9 mouse cellular contexts compared by ENCODE assay signal in the genomic region with DNA sequence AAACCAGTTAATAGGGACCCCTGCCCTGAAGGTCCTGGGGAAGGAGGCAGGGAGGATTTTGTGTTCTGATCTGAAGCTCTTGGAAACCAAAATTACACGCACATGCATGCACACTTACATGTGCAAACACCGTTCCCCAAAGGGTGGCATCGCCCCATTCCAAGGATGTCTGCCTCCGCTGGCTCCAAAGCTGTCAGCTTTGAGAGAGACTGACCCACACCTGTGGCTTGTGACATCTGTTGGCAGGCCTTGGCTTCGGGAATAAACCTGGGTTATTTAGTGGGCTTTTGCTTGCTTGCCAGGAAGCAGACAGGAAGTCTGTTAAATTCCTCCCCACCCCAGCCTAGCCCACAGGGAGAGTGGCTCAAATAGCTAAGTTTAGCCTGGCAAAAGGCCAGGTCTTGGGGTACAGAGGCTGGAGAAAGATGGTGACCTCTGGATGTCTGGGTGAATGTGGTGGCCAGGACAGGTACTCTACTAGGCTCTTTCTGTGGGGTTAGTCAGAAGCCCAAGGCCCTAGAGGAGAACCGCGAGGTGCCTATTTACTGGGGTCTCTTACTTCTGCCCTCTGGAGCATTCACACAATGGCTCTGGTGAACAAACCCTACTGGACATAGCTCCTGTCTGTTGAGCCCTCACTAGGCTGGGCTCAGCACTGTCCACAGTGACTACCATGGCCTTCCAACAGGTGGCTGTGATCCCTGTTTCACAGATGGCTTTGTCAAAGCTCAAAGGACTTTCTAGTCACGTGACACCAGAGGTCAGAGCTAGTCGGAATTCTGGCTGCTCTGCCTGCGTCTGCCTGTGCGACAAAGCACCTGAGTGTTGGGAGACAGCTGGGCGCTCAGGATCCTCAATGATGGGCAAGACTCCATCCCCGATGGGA. TPM values are rescaled to one million over a fixed set of nuclear protein-coding genes. Genes with fewer than 3 reads are reported as not detected.
DNase-seq lines count a peak whose midpoint lies in the region; ATAC-seq and TF ChIP-seq lines count a peak whose summit lies in the region.
"Had no signal": no experiment of that assay in that cellular context is flagged by ENCODE, and none has a peak within 500 bp of the region (broad histone marks: within the 10 kb centered on the region; RNA-seq: fewer than 3 reads in every experiment).

No protein-coding gene starts in this region.

- intact Hi-C loops in heart, postnatal 25 days (cut with DNase I): no loop called here

- peak; percentile 96 for DNase-seq in heart, adult 11 months
- no peak for DNase-seq in heart, postnatal 25 days (ENCODE audit: low spot score)
- DNase-seq in Patski (ENCODE audit: low read depth, low spot score) (peak; percentile 51), MN1 (ENCODE audit: low spot score) (no peak)
- peak; percentile 76 to 87 for DNase-seq in kidney, postnatal 36 days
- DNase-seq in testis, postnatal 14 days (ENCODE audit: low spot score): no peak
- no peak for DNase-seq in cerebellum, postnatal 4 days (ENCODE audit: low spot score in 2 of 2)

- in situ Hi-C loops in Patski (cut with MboI; ENCODE audit: low pct_unique_long_range_greater_than_20kb): no loop called here

- H3K4me3 ChIP-seq in heart, embryonic 14.5 days (ENCODE audit: control insufficient read depth in 1 of 2, insufficient read depth in 1 of 2, low read depth in 1 of 2, low read length in 2 of 2): no peak overlapping the region

- POLR2A ChIA-PET in Patski (lab: Charles Lee): interaction anchor here (1.3 kb wide), 1 partner anchor 9 kb away, joined by 4 read pairs; no protein-coding TSS in a partner anchor

- peak overlapping the region; percentile 49 for H3K4me2 ChIP-seq in heart, embryonic 14.5 days (ENCODE audit: low read length)

- peak; percentile 70 for ATAC-seq in Patski
- ATAC-seq in heart, embryonic 14.5 days (ENCODE audit: insufficient number of reproducible peaks, insufficient read depth, low FRiP score, low read depth): peak; percentile 60

- H3K27me3 ChIP-seq in Patski: no peaks in the 10 kb centered on the region
- no peaks in the 10 kb centered on the region for H3K27me3 ChIP-seq in heart, embryonic 14.5 days (ENCODE audit: control insufficient read depth, insufficient read depth, low read length)
- H3K27me3 ChIP-seq: CH12.LX had no signal

- H3K27ac ChIP-seq in heart, embryonic 14.5 days (replicated peaks in 1 of 2; ENCODE audit: control insufficient read depth in 1 of 2, insufficient read depth in 1 of 2, low read depth in 2 of 2, low read length in 2 of 2): peak overlapping the region; percentile 85 to 91

- peaks cover 23% of the 10 kb centered on the region for H3K36me3 ChIP-seq in heart, embryonic 14.5 days (ENCODE audit: control insufficient read depth, insufficient read depth, low read length)

- CTCF ChIA-PET in Patski (lab: Charles Lee): interaction anchor here (1.2 to 2.1 kb wide), 7 partner anchors 9 to 27 kb away, joined by 3 to 9 read pairs (median 4); partner anchors contain the start of genes Cfap43 and Itprip

- no peaks in the 10 kb centered on the region for H3K9me3 ChIP-seq in heart, embryonic 14.5 days (ENCODE audit: control insufficient read depth, low read length)

- H3K9ac ChIP-seq in heart, embryonic 14.5 days (ENCODE audit: low read length): peak overlapping the region; percentile 47; the same call in 1 of the 2 replicates

- 51% methylated on average over 13 of the region's 13 CpGs for WGBS in heart, embryonic 14.5 days

- no peak for TF ChIP-seq CTCF in Patski (IDR thresholded peaks at IDR 0.05)

- peaks cover 37 to 50% of the 10 kb centered on the region in 2 experiments for H3K4me1 ChIP-seq in heart, embryonic 14.5 days (ENCODE audit: control insufficient read depth in 2 of 2, insufficient read depth in 2 of 2, low read length in 2 of 2)

RNA-seq across cellular contexts. Expression of gene Cfap43, which starts 16.5 kb away (rescaled TPM):
- under 1 TPM in 1 of 2 experiments, not detected in 1; 0.25 TPM for total RNA-seq in heart, postnatal 25 days (2021)
- polyA plus RNA-seq in Patski (2021): 0.21 TPM
- 0.16 TPM in 2 replicates for polyA plus RNA-seq in heart, embryonic 14.5 days (2014; fragmentation: Nextera tagmentation; extraction: Ambion mirVana)

RNA-seq across cellular contexts. Expression of gene Itprip, which starts 16.5 kb away (rescaled TPM):
- total RNA-seq in heart, postnatal 25 days (2021): 1 to 10 TPM; 9.0 to 9.9 TPM
- polyA plus RNA-seq in Patski (2021): 16.8 TPM
- 15.8 and 16.4 TPM in 2 replicates for polyA plus RNA-seq in heart, embryonic 14.5 days (2014; fragmentation: Nextera tagmentation; extraction: Ambion mirVana)

RNA-seq across cellular contexts. Expression of gene Cfap58, which starts 34.9 kb away (rescaled TPM):
- total RNA-seq in heart, postnatal 25 days (2021): 1 to 10 TPM; 2.6 to 3.3 TPM
- not detected for polyA plus RNA-seq in Patski (2021)
- polyA plus RNA-seq in heart, embryonic 14.5 days (2014; fragmentation: Nextera tagmentation; extraction: Ambion mirVana): 0.08 and 0.12 TPM in 2 replicates

RNA-seq across cellular contexts. Expression of gene Gsto2, which starts 37.2 kb away (rescaled TPM):
- 1 to 10 TPM; 1.9 to 2.0 TPM for total RNA-seq in heart, postnatal 25 days (2021)
- 2.0 TPM for polyA plus RNA-seq in Patski (2021)
- 1.5 and 2.3 TPM in 2 replicates for polyA plus RNA-seq in heart, embryonic 14.5 days (2014; fragmentation: Nextera tagmentation; extraction: Ambion mirVana)

RNA-seq across cellular contexts. Expression of gene Gsto1, which starts 47.8 kb away (rescaled TPM):
- total RNA-seq in heart, postnatal 25 days (2021): 100 to 1,000 TPM; 165 to 166 TPM
- 86.5 TPM for polyA plus RNA-seq in Patski (2021)
- polyA plus RNA-seq in heart, embryonic 14.5 days (2014; fragmentation: Nextera tagmentation; extraction: Ambion mirVana): 88.0 and 92.7 TPM in 2 replicates

Comparison
In these comparisons a context has a peak if more than half of its experiments do, and no peak if none do; other contexts are left out.
1. DNase-seq: peak in heart, adult 11 months (single experiment), Patski (single experiment) and kidney, postnatal 36 days (2 of 2); none in heart, postnatal 25 days (single experiment), testis, postnatal 14 days (single experiment), MN1 (single experiment) and cerebellum, postnatal 4 days (0 of 2).